Mouse (Mus musculus) adrenal gland, postnatal 0 days (tissue): ENCODE data around the gene Olfr1029. TPM values are rescaled to one million over a fixed set of nuclear protein-coding genes. Genes with fewer than 3 reads are reported as not detected.

ENCODE experiments used
- polyA plus RNA-seq: library from polyadenylated mRNA; unstranded; fragments of >200 nt; fragmentation: Nextera tagmentation; extraction: Ambion mirVana; gene quantifications from 2 replicates; pipeline ENCODE4 v1.2.1, GENCODE M21; 2015

Olfr1029 gene
- not detected in 2 replicates for polyA plus RNA-seq

GRCm38 (mm10) chr2:85973595-85973994 lies at the start of gene Olfr1029:
Gene Olfr1029 (plus strand): TSS chr2:85973895.

GRCm38 (mm10) chr2:85950137-85950536 lies 23.6 kb upstream of the Olfr1029 start, which contains the start of gene Olfr1028:
Gene Olfr1028 (plus strand): TSS chr2:85950437.

GRCm38 (mm10) chr2:85978976-85979375 lies 5.3 kb downstream of the Olfr1029 start, which contains the start of gene Olfr1030:
Gene Olfr1030 (plus strand): TSS chr2:85979276.

GRCm38 (mm10) chr2:85990004-85990403 lies 16.3 kb downstream of the Olfr1029 start, which contains the start of gene Olfr1031:
Gene Olfr1031 (plus strand): TSS chr2:85990304.

GRCm38 (mm10) chr2:86005240-86005639 lies 31.5 kb downstream of the Olfr1029 start, which contains the start of gene Olfr1032:
Gene Olfr1032 (plus strand): TSS chr2:86005540.

GRCm38 (mm10) chr2:86020406-86020805 lies 46.7 kb downstream of the Olfr1029 start, which contains the start of gene Olfr1033:
Gene Olfr1033 (plus strand): TSS chr2:86020633.

Other genes starting within 250 kb of the Olfr1029 start
- 0.05 TPM in 1 of 2 replicates, not detected in the other for gene Olfr1012, start 211.1 kb upstream of the Olfr1029 start, polyA plus RNA-seq
- not detected in 2 replicates for gene Olfr1013, start 206.8 kb upstream of the Olfr1029 start, polyA plus RNA-seq
- gene Olfr1014, start 201.2 kb upstream of the Olfr1029 start, polyA plus RNA-seq: not detected in 2 replicates
- not detected in 2 replicates for gene Olfr1015, start 191.9 kb upstream of the Olfr1029 start, polyA plus RNA-seq
- not detected in 2 replicates for gene Olfr1016, start 171.4 kb upstream of the Olfr1029 start, polyA plus RNA-seq
- gene Olfr1018, start 155.4 kb upstream of the Olfr1029 start, polyA plus RNA-seq: not detected in 2 replicates
- not detected in 2 replicates for gene Olfr1019, start 128.4 kb upstream of the Olfr1029 start, polyA plus RNA-seq
- not detected in 2 replicates for gene Olfr1020, start 126.9 kb upstream of the Olfr1029 start, polyA plus RNA-seq
- gene Olfr1022, start 105.3 kb upstream of the Olfr1029 start, polyA plus RNA-seq: not detected in 2 replicates
- not detected in 2 replicates for gene Olfr1023, start 88.3 kb upstream of the Olfr1029 start, polyA plus RNA-seq
- gene Olfr1024, start 68.8 kb upstream of the Olfr1029 start, polyA plus RNA-seq: not detected in 2 replicates
- 0.13 TPM in 1 of 2 replicates, not detected in the other for gene Olfr1025-ps1, start 58.7 kb upstream of the Olfr1029 start, polyA plus RNA-seq
- gene Olfr1026, start 52.3 kb upstream of the Olfr1029 start, polyA plus RNA-seq: not detected in 2 replicates
- not detected in 2 replicates for gene Olfr1028, start 23.5 kb upstream of the Olfr1029 start, polyA plus RNA-seq
- not detected in 2 replicates for gene Olfr1030, start 5.4 kb downstream of the Olfr1029 start, polyA plus RNA-seq
- not detected in 2 replicates for gene Olfr1031, start 16.4 kb downstream of the Olfr1029 start, polyA plus RNA-seq
- not detected in 2 replicates for gene Olfr1032, start 31.6 kb downstream of the Olfr1029 start, polyA plus RNA-seq
- gene Olfr1033, start 46.7 kb downstream of the Olfr1029 start, polyA plus RNA-seq: 6.6 and 7.4 TPM in 2 replicates
- 0.05 and 0.08 TPM in 2 replicates for gene Olfr1034, start 72.0 kb downstream of the Olfr1029 start, polyA plus RNA-seq
- gene Olfr1036, start 100.1 kb downstream of the Olfr1029 start, polyA plus RNA-seq: not detected in 2 replicates
- not detected in 2 replicates for gene Olfr1037, start 113.5 kb downstream of the Olfr1029 start, polyA plus RNA-seq
- not detected in 2 replicates for gene Olfr1039, start 162.0 kb downstream of the Olfr1029 start, polyA plus RNA-seq
- not detected in 2 replicates for gene Olfr1040, start 172.8 kb downstream of the Olfr1029 start, polyA plus RNA-seq
- gene Olfr1042, start 187.9 kb downstream of the Olfr1029 start, polyA plus RNA-seq: 0.08 TPM in 1 of 2 replicates, not detected in the other
- gene Olfr1043, start 193.6 kb downstream of the Olfr1029 start, polyA plus RNA-seq: not detected in 2 replicates
- not detected in 2 replicates for gene Olfr1044, start 203.9 kb downstream of the Olfr1029 start, polyA plus RNA-seq
- gene Olfr52, start 211.8 kb downstream of the Olfr1029 start, polyA plus RNA-seq: not detected in 2 replicates
- not detected in 2 replicates for gene Olfr1045, start 229.1 kb downstream of the Olfr1029 start, polyA plus RNA-seq
- not detected in 2 replicates for gene Olfr1046, start 245.4 kb downstream of the Olfr1029 start, polyA plus RNA-seq